Mouse (Mus musculus) c-Kit-negative CD71-positive TER-119-positive erythroid progenitor cells, embryonic 14.5 days (primary cell): ENCODE results near the gene Mbtps1.

ENCODE experiments used
- DNase-seq: peaks from one replicate; pipeline ENCODE4 v3.0.0-alpha.2; 2013; ENCODE audit warnings: low read depth, low spot score

Gene Mbtps1

GRCm38 (mm10) chr8:119557821-119558602 lies 523 bp downstream of the Mbtps1 start:
- DNase-seq, result no peak

GRCm38 (mm10) chr8:119557132-119557531 lies 1.4 kb downstream of the Mbtps1 start:
- DNase-seq, result no peak

GRCm38 (mm10) chr8:119555861-119556260 lies 2.7 kb downstream of the Mbtps1 start:
- no peak for DNase-seq

GRCm38 (mm10) chr8:119552967-119553366 lies 5.6 kb downstream of the Mbtps1 start:
- DNase-seq, result no peak

- no peak for DNase-seq
Measured at GRCm38 (mm10) chr8:119548560-119549113, 9.9 kb downstream of the Mbtps1 start.

- no peak for DNase-seq
Measured at GRCm38 (mm10) chr8:119547019-119547691, 11.4 kb downstream of the Mbtps1 start.

GRCm38 (mm10) chr8:119545791-119546190 lies 12.7 kb downstream of the Mbtps1 start:
- no peak for DNase-seq

- no peak for DNase-seq
Measured at GRCm38 (mm10) chr8:119545180-119545579, 13.4 kb downstream of the Mbtps1 start.

GRCm38 (mm10) chr8:119544606-119545005 lies 13.9 kb downstream of the Mbtps1 start:
- no peak for DNase-seq

GRCm38 (mm10) chr8:119531973-119532372 lies 26.6 kb downstream of the Mbtps1 start:
- DNase-seq, result no peak

GRCm38 (mm10) chr8:119531397-119531796 lies 27.1 kb downstream of the Mbtps1 start:
- no peak for DNase-seq

GRCm38 (mm10) chr8:119530937-119531336 lies 27.6 kb downstream of the Mbtps1 start:
- no peak for DNase-seq

- DNase-seq, result no peak
Measured at GRCm38 (mm10) chr8:119528762-119529161, 29.8 kb downstream of the Mbtps1 start.

- DNase-seq, result no peak
Measured at GRCm38 (mm10) chr8:119520102-119520501, 38.4 kb downstream of the Mbtps1 start.

- DNase-seq, result no peak
Measured at GRCm38 (mm10) chr8:119516674-119517073, 41.9 kb downstream of the Mbtps1 start.

GRCm38 (mm10) chr8:119515767-119516166 lies 42.8 kb downstream of the Mbtps1 start:
- DNase-seq, result no peak

GRCm38 (mm10) chr8:119514940-119515339 lies 43.6 kb downstream of the Mbtps1 start:
- DNase-seq, result no peak

GRCm38 (mm10) chr8:119513405-119513804 lies 45.1 kb downstream of the Mbtps1 start:
- no peak for DNase-seq

- no peak for DNase-seq
Measured at GRCm38 (mm10) chr8:119511722-119512121, 46.8 kb downstream of the Mbtps1 start.

- DNase-seq, result no peak
Measured at GRCm38 (mm10) chr8:119510471-119510870, 48.1 kb downstream of the Mbtps1 start.

- DNase-seq, result no peak
Measured at GRCm38 (mm10) chr8:119506106-119506505, 52.4 kb downstream of the Mbtps1 start.

GRCm38 (mm10) chr8:119505488-119505887 lies 53.0 kb downstream of the Mbtps1 start:
- no peak for DNase-seq
